In the genomic region with DNA sequence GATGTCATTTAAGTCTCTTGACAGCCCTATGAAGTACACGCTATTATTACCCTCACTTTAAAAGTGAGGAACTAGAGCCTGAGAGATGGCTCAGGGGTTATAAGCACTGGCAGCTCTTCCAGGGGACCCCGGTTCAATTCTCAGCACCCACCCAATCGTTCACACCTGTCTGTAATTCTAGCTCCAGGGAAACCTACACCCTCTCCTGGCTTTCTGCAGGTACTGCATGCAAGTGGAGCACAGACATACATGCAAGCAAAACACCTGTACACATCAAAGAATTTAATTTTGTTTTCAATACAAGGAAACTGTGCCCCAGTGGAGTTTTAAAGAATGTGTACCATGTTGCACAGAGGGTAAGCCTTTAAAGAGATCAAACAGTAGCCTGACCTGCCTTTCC, we compare ENCODE assay signal across 10 mouse cellular contexts. TPM values are rescaled to one million over a fixed set of nuclear protein-coding genes. Genes with fewer than 3 reads are reported as not detected.
A peak's percentile ranks its signal among the peaks of the same experiment; 100 is the strongest.
DNase-seq lines count a peak whose midpoint lies in the region; ATAC-seq and TF ChIP-seq lines count a peak whose summit lies in the region.
"Had no signal": no experiment of that assay in that cellular context is flagged by ENCODE, and none has a peak within 500 bp of the region (broad histone marks: within the 10 kb centered on the region; RNA-seq: fewer than 3 reads in every experiment).

No protein-coding gene starts in this region.

- peak; percentile 33 for DNase-seq in CD4-positive, CD25-positive, alpha-beta regulatory T cell, adult 2 months (ENCODE audit: low read depth, low spot score)
- no peak for DNase-seq in kidney, postnatal 0 days (ENCODE audit: low spot score)
- DNase-seq in kidney, adult 8-10 months: no peak
- no peak for DNase-seq in embryonic facial prominence, embryonic 14.5 days (ENCODE audit: low spot score)
- DNase-seq in liver, embryonic 13.5 days: no peak
- no peak for DNase-seq in thymus, postnatal 36 days
- DNase-seq in thymus, postnatal 0 days (ENCODE audit: low spot score): no peak
- DNase-seq: layer of hippocampus, postnatal 36 days had no signal

- no peak for ATAC-seq in CD4-positive, CD25-positive, alpha-beta regulatory T cell, adult 4 months
- ATAC-seq in kidney, postnatal 0 days (replicated peaks; ENCODE audit: low FRiP score, low read depth): no peak
- ATAC-seq in embryonic facial prominence, embryonic 14.5 days (ENCODE audit: low read depth): no peak
- no peak for ATAC-seq in liver, embryonic 13.5 days (ENCODE audit: low read depth)

- H3K27me3 ChIP-seq in kidney, postnatal 0 days (ENCODE audit: insufficient read depth, low read length): no peaks in the 10 kb centered on the region
- no peaks in the 10 kb centered on the region for H3K27me3 ChIP-seq in embryonic facial prominence, embryonic 14.5 days (replicated peaks; ENCODE audit: control insufficient read depth, insufficient read depth, low read length)
- peaks cover 45% of the 10 kb centered on the region for H3K27me3 ChIP-seq in liver, embryonic 13.5 days

- H3K9me3 ChIP-seq in kidney, postnatal 0 days (replicated peaks; ENCODE audit: low read length): no peaks in the 10 kb centered on the region
- H3K9me3 ChIP-seq in embryonic facial prominence, embryonic 14.5 days (ENCODE audit: control insufficient read depth, low read length): no peaks in the 10 kb centered on the region
- H3K9me3 ChIP-seq in liver, embryonic 13.5 days (replicated peaks): no peaks in the 10 kb centered on the region

- 90% methylated on average over 3 of the region's 3 CpGs for WGBS in kidney, postnatal 0 days
- 88% methylated on average over 3 of the region's 3 CpGs for WGBS in embryonic facial prominence, embryonic 14.5 days
- 86% methylated on average over 3 of the region's 3 CpGs for WGBS in liver, embryonic 13.5 days (ENCODE audit: insufficient replicate concordance)

- peak; percentile 39; the same call in 1 of the 2 replicates for TF ChIP-seq CTCF in kidney, postnatal 0 days (IDR thresholded peaks at IDR 0.05; ENCODE audit: low read depth)

- H3K4me3 ChIP-seq in kidney, postnatal 0 days (replicated peaks; ENCODE audit: low read depth, low read length): no peak overlapping the region
- peak overlapping the region; percentile 81; the same call in 1 of the 2 replicates for H3K4me3 ChIP-seq in embryonic facial prominence, embryonic 14.5 days (ENCODE audit: low read depth, low read length)
- H3K4me3 ChIP-seq in liver, embryonic 13.5 days (replicated peaks): no peak overlapping the region
- H3K4me3 ChIP-seq: megakaryocyte, embryonic 14.5 days had no signal

- no peak overlapping the region for H3K4me2 ChIP-seq in kidney, postnatal 0 days (ENCODE audit: low read length)
- H3K4me2 ChIP-seq in embryonic facial prominence, embryonic 14.5 days (ENCODE audit: low read depth, low read length): peak overlapping the region; percentile 77
- peak overlapping the region; percentile 96; the same call in 1 of the 2 replicates for H3K4me2 ChIP-seq in liver, embryonic 13.5 days

- no peak overlapping the region for H3K27ac ChIP-seq in kidney, postnatal 0 days
- H3K27ac ChIP-seq in embryonic facial prominence, embryonic 14.5 days (replicated peaks; ENCODE audit: low read depth, low read length): no peak overlapping the region
- no peak overlapping the region for H3K27ac ChIP-seq in liver, embryonic 13.5 days

- no peak overlapping the region for H3K9ac ChIP-seq in kidney, postnatal 0 days (ENCODE audit: low read depth, low read length)
- H3K9ac ChIP-seq in embryonic facial prominence, embryonic 14.5 days (ENCODE audit: low read depth, low read length): no peak overlapping the region
- H3K9ac ChIP-seq in liver, embryonic 13.5 days: no peak overlapping the region

- no peaks in the 10 kb centered on the region for H3K36me3 ChIP-seq in kidney, postnatal 0 days (ENCODE audit: insufficient read depth, low read length)
- no peaks in the 10 kb centered on the region; the same call in 1 of the 2 replicates for H3K36me3 ChIP-seq in embryonic facial prominence, embryonic 14.5 days (ENCODE audit: control insufficient read depth, insufficient read depth, low read length)
- H3K36me3 ChIP-seq in liver, embryonic 13.5 days: no peaks in the 10 kb centered on the region

- H3K4me1 ChIP-seq in kidney, postnatal 0 days (replicated peaks; ENCODE audit: insufficient read depth, low read length): peaks cover 27% of the 10 kb centered on the region
- H3K4me1 ChIP-seq in embryonic facial prominence, embryonic 14.5 days (ENCODE audit: control insufficient read depth, insufficient read depth, low read length): peaks cover 32% of the 10 kb centered on the region
- H3K4me1 ChIP-seq in liver, embryonic 13.5 days (replicated peaks): peaks cover 83% of the 10 kb centered on the region

RNA-seq across cellular contexts. Expression of gene Sh3pxd2a, which starts 2.4 kb away (rescaled TPM):
- 1 to 10 TPM in 1 of 2 experiments, under 1 TPM in 1; 0.60 to 1.9 TPM for polyA plus RNA-seq in CD4-positive, CD25-positive, alpha-beta regulatory T cell, adult 4 months (2017; shearing (Covaris generic))
- 4.1 TPM in 2 replicates for polyA plus RNA-seq in kidney, postnatal 0 days (2015; fragmentation: Nextera tagmentation; extraction: Ambion mirVana)
- 19.5 and 20.3 TPM in 2 replicates for polyA plus RNA-seq in embryonic facial prominence, embryonic 14.5 days (2014; fragmentation: Nextera tagmentation; extraction: Ambion mirVana)
- 0.54 and 0.62 TPM in 2 replicates for polyA plus RNA-seq in liver, embryonic 13.5 days (2015; fragmentation: Nextera tagmentation; extraction: Ambion mirVana)
- 2.0 and 2.6 TPM in 2 replicates for polyA plus RNA-seq in thymus, postnatal 0 days (2015; fragmentation: Nextera tagmentation; extraction: Ambion mirVana)
